Mouse (Mus musculus) T-cell, adult 66 days (primary cell): ENCODE data around the gene Nbeal1. TPM values are rescaled to one million over a fixed set of nuclear protein-coding genes. Genes with fewer than 3 reads are reported as not detected.

Experiments
- total RNA-seq, 2 experiments: library from RNA; stranded (reverse); gene quantifications; 3 replicates in 1 of 2; 4 replicates in 1 of 2; pipeline ENCODE4 v1.2.4; 2023

Gene Nbeal1
- 10 to 100 TPM; 25.2 to 34.3 TPM for total RNA-seq

GRCm38 (mm10) chr1:60179932-60180783, at the start of gene Nbeal1:
Gene Nbeal1, plus strand, starts transcription at chr1:60180599.

GRCm38 (mm10) chr1:60342808-60343629, 162.6 kb downstream of the Nbeal1 start, which contains the start of gene Cyp20a1:
Gene Cyp20a1, plus strand, starts transcription at chr1:60343323.

Other genes with a start within 250 kb of the Nbeal1 start
- gene Ica1l, start 137.4 kb upstream of the Nbeal1 start, total RNA-seq, result 10 to 100 TPM in 1 of 2 experiments, 1 to 10 TPM in 1; 8.9 to 10.1 TPM
- gene Carf, start 82.4 kb upstream of the Nbeal1 start, total RNA-seq, result 10 to 100 TPM; 13.8 to 17.5 TPM
- 10 to 100 TPM; 31.1 to 40.4 TPM for gene Wdr12, start 82.0 kb upstream of the Nbeal1 start, total RNA-seq
- gene Cyp20a1, start 162.7 kb downstream of the Nbeal1 start, total RNA-seq, result 1 to 10 TPM; 6.8 to 6.9 TPM
- 10 to 100 TPM; 11.4 TPM for gene Abi2, start 229.0 kb downstream of the Nbeal1 start, total RNA-seq